Mouse (Mus musculus): ENCODE measurements around the gene Muc5ac.

Muc5ac gene

DNA sequence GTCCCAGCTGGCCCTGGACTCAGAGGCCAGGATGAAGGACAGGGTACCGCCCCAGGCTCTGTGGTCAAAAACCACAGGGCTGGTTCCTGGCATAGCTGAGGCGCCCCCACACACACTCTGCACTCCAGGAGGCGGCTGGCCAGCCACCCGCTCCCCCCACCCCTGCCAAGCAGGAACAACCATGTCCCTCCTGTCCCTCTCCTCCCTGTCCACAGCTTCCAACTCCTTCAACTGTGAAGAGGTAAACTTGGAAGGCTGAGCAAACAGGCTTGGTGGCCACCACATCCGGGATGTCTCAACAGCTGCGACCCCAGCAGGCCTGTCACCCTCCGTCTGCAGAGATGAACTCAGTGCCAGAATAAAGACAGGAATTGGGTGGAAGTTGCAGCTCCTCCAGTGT is 47.2 kb downstream of the Muc5ac start:
- DNase-seq (ENCODE audit: low spot score), result no peak

DNA sequence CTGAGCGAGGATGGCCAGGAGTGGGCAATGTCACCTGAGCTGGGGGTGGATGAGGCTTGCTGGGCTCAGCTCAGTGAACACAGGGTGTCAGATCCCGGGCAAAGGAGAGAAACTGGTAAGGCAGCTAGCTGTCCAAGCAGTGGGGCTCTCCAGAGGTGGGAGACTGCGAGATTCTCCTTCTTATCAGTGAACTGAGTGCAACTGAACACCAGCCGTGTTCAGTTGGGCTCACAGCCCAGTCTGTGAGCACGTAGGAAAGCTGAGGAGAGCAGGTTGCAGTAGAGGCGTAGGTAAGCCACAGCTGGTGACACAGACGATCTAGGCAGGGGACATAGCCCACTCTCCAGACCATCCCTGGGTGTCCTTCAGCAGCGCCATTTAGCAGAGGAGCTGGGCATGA is 47.7 kb downstream of the Muc5ac start:
- DNase-seq (ENCODE audit: low spot score), result no peak

DNA sequence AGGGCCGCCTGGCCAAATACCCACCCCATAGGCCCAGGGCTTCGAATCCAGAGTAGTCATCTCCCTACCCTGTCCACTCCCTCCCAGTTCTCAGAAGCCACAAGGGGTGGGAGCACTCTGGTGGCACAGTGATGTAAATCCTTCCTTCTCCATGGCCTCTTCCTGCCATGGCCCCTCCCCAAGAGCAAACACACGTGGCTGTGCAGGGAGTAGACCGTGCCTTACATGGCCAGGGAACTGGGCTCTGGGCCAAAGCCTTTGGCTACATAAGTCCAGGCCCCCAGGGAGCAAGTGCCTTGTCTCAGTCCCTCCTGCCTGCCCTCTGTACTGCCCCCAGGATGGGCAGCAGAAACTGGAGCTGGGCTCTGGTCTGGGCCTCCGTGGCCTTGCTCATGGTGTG is 50.0 kb downstream of the Muc5ac start, which contains the start of gene Muc5b:
TSS of gene Muc5b (plus strand) at position 292 of the 400 bp plus-strand sequence.
- no peak for DNase-seq (ENCODE audit: low spot score)

DNA sequence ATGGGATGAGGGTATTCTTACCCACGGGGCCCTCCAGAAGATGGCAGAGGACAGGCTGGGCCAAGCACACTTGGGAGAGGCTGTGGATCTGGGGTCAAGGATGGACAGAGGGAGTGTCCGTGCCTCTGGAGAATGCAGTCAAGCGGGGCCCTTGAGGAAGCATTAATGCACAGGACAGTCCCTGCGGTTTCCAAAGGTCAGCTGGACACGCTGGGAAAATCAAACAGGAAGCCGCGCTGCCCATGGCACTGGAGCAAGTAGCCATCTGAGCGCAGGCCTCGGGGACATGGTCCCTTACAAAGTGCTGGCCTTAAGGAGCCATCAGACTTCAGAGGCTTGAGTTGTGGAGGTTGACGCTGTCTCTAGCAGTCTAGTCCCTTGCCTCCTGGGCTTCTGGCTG is 51.6 kb downstream of the Muc5ac start:
- no peak for DNase-seq (ENCODE audit: low spot score)

DNA sequence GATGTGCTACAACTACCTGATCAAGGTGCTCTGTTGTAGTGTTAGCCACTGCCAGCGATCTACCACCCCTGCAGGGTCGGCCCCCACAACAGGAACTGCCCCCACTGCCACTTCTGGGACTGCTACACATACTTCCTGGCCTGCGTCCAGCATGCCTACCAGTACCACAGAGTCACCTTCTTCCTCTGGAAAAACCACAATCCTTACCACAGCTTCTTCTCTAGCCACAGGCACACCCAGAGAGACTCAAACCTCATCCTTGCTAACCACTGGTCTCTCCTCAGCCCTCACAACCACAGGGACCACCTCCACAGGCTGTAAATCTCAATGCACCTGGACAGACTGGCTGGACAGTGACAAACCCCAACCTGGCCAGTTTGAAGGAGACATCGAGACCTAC is 72.3 kb downstream of the Muc5ac start:
- no peak for DNase-seq (ENCODE audit: low spot score)

All from c-Kit-positive CD71-positive TER-119-positive erythroid progenitor cells, embryonic 14.5 days (primary cell).